Mouse (Mus musculus): ENCODE measurements around the gene Otop2. TPM values are rescaled to one million over a fixed set of nuclear protein-coding genes. Genes with fewer than 3 reads are reported as not detected.

Gene Otop2
- polyA plus RNA-seq, 1 experiment from 2014 or later = not detected

- Histone ChIP-seq H3K4me1 (peaks cover 29% of the 10 kb centered on the region), H3K27me3 (replicated peaks) (peaks cover 47% of the 10 kb centered on the region), H3K36me3 (replicated peaks) (0 out of 2 replicates have a peak, but pooled peaks cover 7% of the 10 kb centered on the region), H3K4me3 (no peak overlapping the region), H3K4me2 (no peak overlapping the region), H3K27ac (no peak overlapping the region), H3K9ac (no peak overlapping the region), H3K9me3 (no peaks in the 10 kb centered on the region)
- 93% methylated on average over 27 of the region's 27 CpGs for WGBS
- no peak for ATAC-seq (replicated peaks)
These were observed 37.5 kb upstream of the Otop2 start for GRCm38 (mm10) chr11:115269330-115270066.

GRCm38 (mm10) chr11:115270148-115270861 is 36.7 kb upstream of the Otop2 start:
- Histone ChIP-seq H3K4me3 (no peak overlapping the region), H3K9me3 (no peaks in the 10 kb centered on the region), H3K4me2 (no peak overlapping the region), H3K27ac (no peak overlapping the region), H3K36me3 (replicated peaks) (0 out of 2 replicates have a peak, but pooled peaks cover 7% of the 10 kb centered on the region), H3K4me1 (peaks cover 26% of the 10 kb centered on the region), H3K27me3 (replicated peaks) (peaks cover 39% of the 10 kb centered on the region), H3K9ac (no peak overlapping the region)
- 0 out of 2 replicates have a peak, but pooled peaks have one; percentile 6 for ATAC-seq (replicated peaks)
- WGBS = 33% methylated on average over 19 of the region's 19 CpGs

- H3K27ac ChIP-seq = no peak overlapping the region
- 0 out of 2 replicates have a peak, but pooled peaks cover 7% of the 10 kb centered on the region for H3K36me3 ChIP-seq (replicated peaks)
- H3K9ac ChIP-seq = no peak overlapping the region
- no peak overlapping the region for H3K4me3 ChIP-seq
- peaks cover 26% of the 10 kb centered on the region for H3K4me1 ChIP-seq
- H3K9me3 ChIP-seq = no peaks in the 10 kb centered on the region
- peaks cover 31% of the 10 kb centered on the region for H3K27me3 ChIP-seq (replicated peaks)
- H3K4me2 ChIP-seq = no peak overlapping the region
- WGBS = 83% methylated on average over 9 of the region's 9 CpGs
- no peak for ATAC-seq (replicated peaks)
These were observed 35.9 kb upstream of the Otop2 start for GRCm38 (mm10) chr11:115271052-115271451.

- no peak for ATAC-seq (replicated peaks)
- Histone ChIP-seq H3K9me3 (no peaks in the 10 kb centered on the region), H3K27me3 (replicated peaks) (peaks cover 27% of the 10 kb centered on the region), H3K4me1 (peaks cover 25% of the 10 kb centered on the region), H3K27ac (no peak overlapping the region), H3K4me3 (no peak overlapping the region), H3K36me3 (replicated peaks) (0 out of 2 replicates have a peak, but pooled peaks cover 7% of the 10 kb centered on the region), H3K9ac (no peak overlapping the region), H3K4me2 (no peak overlapping the region)
- WGBS = 72% methylated on average over 10 of the region's 10 CpGs
These were observed 35.5 kb upstream of the Otop2 start for GRCm38 (mm10) chr11:115271481-115271880.

GRCm38 (mm10) chr11:115272894-115273498 is 34.0 kb upstream of the Otop2 start:
- Histone ChIP-seq H3K36me3 (replicated peaks) (0 out of 2 replicates have a peak, but pooled peaks cover 7% of the 10 kb centered on the region), H3K27ac (no peak overlapping the region), H3K27me3 (replicated peaks) (peaks cover 12% of the 10 kb centered on the region), H3K9ac (no peak overlapping the region), H3K4me2 (no peak overlapping the region), H3K4me3 (no peak overlapping the region), H3K9me3 (no peaks in the 10 kb centered on the region), H3K4me1 (peaks cover 21% of the 10 kb centered on the region)
- no peak for ATAC-seq (replicated peaks)
- WGBS = 64% methylated on average over 10 of the region's 10 CpGs

- Histone ChIP-seq H3K27ac (no peak overlapping the region), H3K9ac (no peak overlapping the region), H3K4me2 (no peak overlapping the region), H3K36me3 (replicated peaks) (0 out of 2 replicates have a peak, but pooled peaks cover 7% of the 10 kb centered on the region), H3K4me1 (peaks cover 21% of the 10 kb centered on the region), H3K27me3 (replicated peaks) (peaks cover 5% of the 10 kb centered on the region; the same call in 1 of the 2 replicates), H3K9me3 (no peaks in the 10 kb centered on the region), H3K4me3 (no peak overlapping the region)
- WGBS = 70% methylated on average over 7 of the region's 7 CpGs
- ATAC-seq (replicated peaks) = no peak
These were observed 33.2 kb upstream of the Otop2 start for GRCm38 (mm10) chr11:115273735-115274134.

GRCm38 (mm10) chr11:115274178-115274577 is 32.8 kb upstream of the Otop2 start:
- Histone ChIP-seq H3K4me1 (peaks cover 21% of the 10 kb centered on the region), H3K27me3 (replicated peaks) (peaks cover 2% of the 10 kb centered on the region; the same call in 1 of the 2 replicates), H3K9ac (no peak overlapping the region), H3K36me3 (replicated peaks) (0 out of 2 replicates have a peak, but pooled peaks cover 3% of the 10 kb centered on the region), H3K9me3 (no peaks in the 10 kb centered on the region), H3K27ac (no peak overlapping the region), H3K4me3 (no peak overlapping the region), H3K4me2 (no peak overlapping the region)
- 85% methylated on average over 7 of the region's 7 CpGs for WGBS
- no peak for ATAC-seq (replicated peaks)

GRCm38 (mm10) chr11:115274771-115275170 is 32.2 kb upstream of the Otop2 start:
- H3K36me3 ChIP-seq (replicated peaks) = no peaks in the 10 kb centered on the region
- H3K4me2 ChIP-seq = no peak overlapping the region
- no peak for ATAC-seq (replicated peaks)
- H3K9ac ChIP-seq = no peak overlapping the region
- peaks cover 21% of the 10 kb centered on the region for H3K4me1 ChIP-seq
- no peak overlapping the region for H3K4me3 ChIP-seq
- H3K9me3 ChIP-seq = no peaks in the 10 kb centered on the region
- no peaks in the 10 kb centered on the region for H3K27me3 ChIP-seq (replicated peaks)
- WGBS = 90% methylated on average over 6 of the region's 6 CpGs
- no peak overlapping the region for H3K27ac ChIP-seq

- peak overlapping the region; percentile 74 for H3K4me3 ChIP-seq
- no peak overlapping the region for H3K27ac ChIP-seq
- H3K36me3 ChIP-seq (replicated peaks) = no peaks in the 10 kb centered on the region
- H3K9me3 ChIP-seq = no peaks in the 10 kb centered on the region
- no peaks in the 10 kb centered on the region for H3K27me3 ChIP-seq (replicated peaks)
- H3K9ac ChIP-seq = peak overlapping the region; percentile 82; the same call in 1 of the 2 replicates
- H3K4me2 ChIP-seq = peak overlapping the region; percentile 75
- 90% methylated on average over 6 of the region's 6 CpGs for WGBS
- peaks cover 16% of the 10 kb centered on the region for H3K4me1 ChIP-seq
- ATAC-seq (replicated peaks) = no peak
These were observed 31.5 kb upstream of the Otop2 start for GRCm38 (mm10) chr11:115275509-115275908.

GRCm38 (mm10) chr11:115275954-115276353 is 31.0 kb upstream of the Otop2 start:
- Histone ChIP-seq H3K4me2 (peak overlapping the region; percentile 75), H3K4me3 (peak overlapping the region; percentile 74), H3K4me1 (peaks cover 16% of the 10 kb centered on the region), H3K27me3 (replicated peaks) (no peaks in the 10 kb centered on the region), H3K36me3 (replicated peaks) (no peaks in the 10 kb centered on the region), H3K9me3 (no peaks in the 10 kb centered on the region), H3K27ac (peak overlapping the region; percentile 92), H3K9ac (peak overlapping the region; percentile 82)
- no peak for ATAC-seq (replicated peaks)
- WGBS = 58% methylated on average over 3 of the region's 3 CpGs

- no peaks in the 10 kb centered on the region for H3K27me3 ChIP-seq (replicated peaks)
- peak within 1 kb of the TSS; percentile 82 for H3K9ac ChIP-seq
- H3K36me3 ChIP-seq (replicated peaks) = no peaks in the 10 kb centered on the region
- WGBS = under 1% methylated on average over 42 of the region's 42 CpGs
- peaks cover 16% of the 10 kb centered on the region for H3K4me1 ChIP-seq
- peak within 1 kb of the TSS; percentile 92 for H3K27ac ChIP-seq
- peak within 1 kb of the TSS; percentile 75 for H3K4me2 ChIP-seq
- ATAC-seq (replicated peaks) = peak; percentile 97
- no peaks in the 10 kb centered on the region for H3K9me3 ChIP-seq
- H3K4me3 ChIP-seq = peak within 1 kb of the TSS; percentile 74
These were observed 30.0 kb upstream of the Otop2 start, which contains the start of gene Fdxr for GRCm38 (mm10) chr11:115276780-115277603. Gene Fdxr, minus strand, starts transcription at chr11:115277050.
